Mouse (Mus musculus): ENCODE results near the gene Tap1.
A peak's percentile ranks its signal among the peaks of the same experiment; 100 is the strongest.
"Not testable (repeated sequence)": the region's sequence is repeated elsewhere in the genome, so short reads cannot be mapped to it uniquely, and the experiment has no call there.

Tap1 gene

GRCm38 (mm10) chr17:34187261-34187916, at the start of gene Tap1, which contains the start of gene Psmb9:
Gene Tap1 (plus strand): TSS chr17:34187553.
Gene Psmb9 (minus strand): TSS chr17:34187764.
- peak; percentile 99 for DNase-seq (ENCODE audit: low read depth)

- no peak for DNase-seq (ENCODE audit: low read depth)
These were observed 49.8 kb upstream of the Tap1 start for GRCm38 (mm10) chr17:34137601-34138000.

DNA sequence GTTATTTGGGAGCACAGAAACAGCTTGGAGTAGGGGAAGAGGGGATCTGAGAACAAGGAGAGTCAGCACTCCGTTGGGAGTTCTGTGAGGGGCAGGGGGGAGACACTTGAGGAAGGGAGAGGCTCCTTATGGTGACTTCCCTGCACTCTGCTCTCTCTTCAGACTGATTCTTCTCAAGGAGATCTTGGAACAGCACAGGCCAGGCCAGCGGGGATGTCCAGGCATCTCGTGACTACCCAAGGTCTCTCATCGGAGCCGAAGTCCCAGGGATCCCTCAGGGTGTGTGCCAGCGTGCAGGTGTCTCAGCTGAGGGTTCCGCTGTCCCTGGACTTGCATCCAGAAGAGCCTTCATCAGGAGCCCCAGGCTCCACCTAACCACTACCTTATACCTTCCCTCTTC, 48.7 kb upstream of the Tap1 start:
- no peak for DNase-seq (ENCODE audit: low read depth)

DNA sequence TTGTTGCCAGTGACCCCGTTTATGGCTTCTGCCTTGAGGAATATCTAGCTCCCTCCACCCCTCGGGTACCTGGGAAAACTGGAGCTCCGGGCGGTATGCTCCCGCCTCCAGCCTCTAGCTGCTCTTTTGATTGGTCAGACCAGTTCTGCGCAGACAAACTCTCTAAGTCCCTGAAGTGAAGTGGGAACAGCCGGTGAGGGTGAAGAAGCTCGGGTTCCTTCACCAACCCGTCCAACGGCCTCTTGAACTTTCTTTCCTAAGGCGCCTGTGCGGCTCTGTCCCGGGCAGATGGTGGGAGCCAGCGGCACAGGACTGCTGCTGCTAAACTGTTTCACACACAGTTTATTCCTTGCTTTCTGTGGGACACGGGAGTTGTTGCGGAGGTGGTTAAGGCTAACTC, 47.9 kb upstream of the Tap1 start:
- no peak for DNase-seq (ENCODE audit: low read depth)

DNA sequence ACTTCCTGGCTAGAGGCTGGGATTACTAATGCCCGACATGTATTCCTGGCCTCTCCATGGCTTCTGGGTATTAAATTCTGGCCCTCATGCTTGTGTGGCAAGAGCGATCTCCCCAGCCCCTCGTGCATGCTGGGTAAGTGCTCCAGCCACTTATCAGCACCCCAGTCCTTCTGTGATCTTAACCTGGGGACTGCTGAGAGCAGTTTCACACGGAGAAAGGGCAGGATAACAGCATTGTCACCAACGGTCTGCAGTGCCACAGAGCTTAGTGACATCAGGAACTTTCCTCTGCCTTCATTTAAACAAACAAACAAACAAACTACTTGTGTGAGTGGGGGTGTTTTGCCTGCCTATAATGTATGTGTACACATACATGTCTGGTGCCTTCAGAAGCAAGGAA, 47.1 kb upstream of the Tap1 start:
- DNase-seq (ENCODE audit: low read depth), result no peak

GRCm38 (mm10) chr17:34141448-34141847, 45.9 kb upstream of the Tap1 start:
- DNase-seq (ENCODE audit: low read depth), result no peak

- peak; percentile 55 for DNase-seq (ENCODE audit: low read depth)
These were observed 44.8 kb upstream of the Tap1 start for GRCm38 (mm10) chr17:34142456-34143010.

- peak; percentile 85 for DNase-seq (ENCODE audit: low read depth)
These were observed 44.3 kb upstream of the Tap1 start, which contains the start of gene H2-DMb2 for GRCm38 (mm10) chr17:34143033-34143432. Gene H2-DMb2 (plus strand): TSS chr17:34143307.

DNA sequence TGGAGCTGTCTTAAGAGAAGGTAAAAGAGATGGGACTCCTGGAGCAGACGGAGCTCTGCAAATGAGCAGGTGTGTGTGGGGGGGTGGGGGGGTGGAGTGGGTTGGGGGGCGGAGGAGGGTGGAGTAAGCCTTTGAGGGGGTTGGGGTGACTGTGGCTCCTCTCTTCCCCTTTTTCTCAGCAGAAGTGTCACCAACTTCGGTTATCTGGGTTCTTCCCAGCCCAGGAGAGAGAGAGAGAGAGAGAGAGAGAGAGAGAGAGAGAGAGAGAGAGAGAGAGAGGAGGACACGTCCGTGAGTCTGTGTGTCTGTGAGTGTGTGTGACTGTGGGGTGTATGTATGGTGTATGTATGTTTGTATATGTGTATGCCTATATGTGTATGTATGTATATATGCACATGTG, 43.9 kb upstream of the Tap1 start:
- no peak for DNase-seq (ENCODE audit: low read depth)

GRCm38 (mm10) chr17:34144221-34144620, 43.1 kb upstream of the Tap1 start:
- not testable (repeated sequence) for DNase-seq (ENCODE audit: low read depth)

GRCm38 (mm10) chr17:34144960-34145371, 42.4 kb upstream of the Tap1 start:
- no peak for DNase-seq (ENCODE audit: low read depth)

GRCm38 (mm10) chr17:34152923-34153322, 34.4 kb upstream of the Tap1 start, which contains the start of gene H2-DMb1:
Gene H2-DMb1 (plus strand): TSS chr17:34153072.
- DNase-seq (ENCODE audit: low read depth), result peak; percentile 90

GRCm38 (mm10) chr17:34155534-34155933, 31.8 kb upstream of the Tap1 start:
- DNase-seq (ENCODE audit: low read depth), result no peak

DNA sequence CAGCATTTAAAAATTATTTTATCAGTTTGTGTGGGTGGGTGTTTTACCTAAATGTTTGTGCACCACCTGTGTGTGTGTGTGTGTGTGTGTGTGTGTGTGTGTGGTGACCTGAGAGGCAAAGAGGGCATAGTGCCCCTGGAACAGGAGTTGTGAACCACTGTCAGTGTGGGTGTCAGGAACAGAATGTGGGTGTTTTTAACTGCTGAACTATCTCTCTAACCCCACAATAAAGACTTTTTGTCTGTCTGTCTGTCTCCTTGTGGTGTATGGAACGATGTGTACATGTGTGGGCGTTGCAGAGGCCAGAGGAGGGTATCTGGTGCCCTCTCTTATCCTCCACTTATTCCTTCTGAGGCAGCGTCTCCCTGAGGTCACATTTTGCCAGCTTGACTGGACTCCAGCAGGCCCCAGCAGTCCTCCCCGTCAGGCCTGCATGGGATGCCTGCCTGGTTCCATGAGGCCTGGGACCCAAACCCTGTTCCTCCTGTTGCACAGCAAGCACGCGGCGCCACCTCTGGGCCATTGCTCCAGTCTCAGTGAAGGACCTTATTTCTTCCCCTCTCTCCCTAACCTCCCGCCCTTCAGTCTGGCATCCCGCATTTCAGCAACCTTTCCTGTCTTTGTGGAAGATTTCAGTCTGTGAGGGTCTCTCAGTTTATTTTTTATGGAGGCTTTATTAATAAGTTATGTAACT, 23.0 kb upstream of the Tap1 start:
- peak; percentile 72 for DNase-seq (ENCODE audit: low read depth)

GRCm38 (mm10) chr17:34165033-34165730, 22.2 kb upstream of the Tap1 start:
- DNase-seq (ENCODE audit: low read depth), result peak; percentile 71

DNA sequence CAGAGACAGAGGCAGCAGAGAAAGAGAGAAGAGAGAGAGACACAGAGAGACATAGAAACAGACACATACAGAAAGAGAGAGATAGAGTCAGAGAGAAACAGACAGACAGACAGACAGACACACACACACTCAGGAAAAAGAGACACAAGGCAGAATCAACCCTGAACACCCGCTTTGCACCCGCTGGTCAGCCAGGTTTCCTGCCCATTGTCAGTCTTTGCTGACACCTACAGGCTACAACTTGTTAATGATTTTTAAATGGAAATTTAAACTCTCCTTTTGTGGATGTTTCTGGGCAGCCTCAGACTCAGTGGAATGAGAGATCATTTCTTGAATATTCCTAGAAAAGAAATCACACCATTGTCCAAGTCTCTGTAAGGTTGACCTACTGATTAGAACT, 18.1 kb upstream of the Tap1 start:
- peak; percentile 82 for DNase-seq (ENCODE audit: low read depth)

DNA sequence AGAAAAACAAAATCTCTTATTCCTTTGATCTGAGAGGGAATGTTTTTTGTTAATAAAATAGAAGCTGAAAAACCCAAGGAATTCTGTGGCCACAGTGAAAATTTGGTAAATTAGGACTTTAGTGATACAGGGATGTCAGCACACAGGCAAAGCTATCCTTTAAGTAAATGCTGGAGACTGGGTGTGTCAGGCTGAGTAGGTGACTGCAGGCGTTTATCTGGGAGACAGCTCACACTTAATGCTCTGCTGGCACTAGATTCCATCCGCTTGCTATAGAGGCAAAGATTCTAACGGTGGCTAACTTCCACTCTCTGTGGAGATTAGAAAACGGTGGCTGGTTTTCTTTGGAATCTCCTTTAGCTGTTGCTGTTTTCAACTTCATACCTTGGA, 16.9 kb upstream of the Tap1 start:
- no peak for DNase-seq (ENCODE audit: low read depth)

GRCm38 (mm10) chr17:34170877-34171498, 16.4 kb upstream of the Tap1 start:
- peak; percentile 97 for DNase-seq (ENCODE audit: low read depth)

GRCm38 (mm10) chr17:34172528-34172927, 14.8 kb upstream of the Tap1 start:
- DNase-seq (ENCODE audit: low read depth), result peak; percentile 32

- DNase-seq (ENCODE audit: low read depth), result no peak
These were observed 13.3 kb upstream of the Tap1 start for GRCm38 (mm10) chr17:34174075-34174474.

GRCm38 (mm10) chr17:34177179-34177578, 10.2 kb upstream of the Tap1 start:
- DNase-seq (ENCODE audit: low read depth), result peak; percentile 23

DNA sequence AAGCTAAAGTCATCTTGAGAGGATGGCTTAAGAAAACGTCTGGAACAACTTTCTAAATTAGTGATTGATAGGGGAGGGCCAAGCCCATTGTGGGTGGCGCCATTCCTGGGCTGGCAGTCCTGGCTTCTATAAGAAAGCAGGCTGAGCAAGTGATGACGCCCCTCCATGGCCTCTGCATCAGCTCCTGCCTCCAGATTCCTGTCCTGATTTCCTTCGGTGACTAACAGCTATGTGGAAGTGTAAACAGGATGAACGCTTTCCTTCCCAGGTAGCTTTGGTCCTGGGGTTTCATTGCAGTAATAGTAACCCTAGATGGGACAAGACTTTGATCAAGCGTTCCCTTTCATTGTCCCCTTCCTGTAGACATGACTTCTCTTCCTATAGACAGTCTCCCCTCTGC, 8.3 kb upstream of the Tap1 start:
- no peak for DNase-seq (ENCODE audit: low read depth)

All from 416B (cell line).